Mouse (Mus musculus): ENCODE data around the gene Kif17.
"Not testable (repeated sequence)": the region's sequence is repeated elsewhere in the genome, so short reads cannot be mapped to it uniquely, and the experiment has no call there.

Gene Kif17

DNA sequence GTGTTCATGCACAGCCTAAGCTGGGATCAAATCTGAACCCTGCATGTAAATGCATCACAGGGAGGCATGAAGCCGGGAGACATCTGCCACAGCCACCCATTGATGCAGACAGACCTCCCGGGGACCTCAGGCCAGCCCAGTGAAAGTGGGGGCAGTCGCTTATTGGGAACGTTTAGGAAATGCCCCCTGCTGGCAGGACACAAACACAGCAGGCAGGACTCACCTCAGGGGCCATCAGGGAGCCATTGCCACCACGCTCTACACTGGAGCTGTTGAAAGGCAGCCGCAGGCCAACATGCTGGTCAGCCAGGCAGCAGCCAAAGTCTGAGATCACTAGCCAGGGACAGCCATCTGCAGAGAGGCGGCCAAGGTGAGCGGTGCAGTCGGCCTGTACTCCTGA, 65.5 kb downstream of the Kif17 start:
- DNase-seq: peak; percentile 39 to 51

DNA sequence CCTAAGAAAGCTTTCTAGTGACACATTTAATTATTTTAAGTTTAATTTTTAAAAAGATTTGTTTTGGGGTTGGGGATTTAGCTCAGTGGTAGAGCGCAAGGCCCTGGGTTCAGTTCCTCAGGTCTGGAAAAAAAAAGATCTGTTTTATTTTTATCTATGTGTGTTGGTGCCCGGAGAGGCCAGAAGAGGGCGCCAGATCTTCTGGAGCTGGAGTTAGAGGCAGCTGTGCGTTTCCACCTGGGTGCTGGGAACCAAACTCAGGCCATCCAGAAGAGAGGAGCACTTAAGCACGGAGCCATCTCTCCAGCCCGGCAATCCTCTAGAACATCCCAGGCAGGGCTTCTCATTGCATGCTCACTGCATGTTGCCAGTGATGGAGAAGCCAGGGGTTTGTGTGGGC, 66.1 kb downstream of the Kif17 start:
- no peak for DNase-seq

DNA sequence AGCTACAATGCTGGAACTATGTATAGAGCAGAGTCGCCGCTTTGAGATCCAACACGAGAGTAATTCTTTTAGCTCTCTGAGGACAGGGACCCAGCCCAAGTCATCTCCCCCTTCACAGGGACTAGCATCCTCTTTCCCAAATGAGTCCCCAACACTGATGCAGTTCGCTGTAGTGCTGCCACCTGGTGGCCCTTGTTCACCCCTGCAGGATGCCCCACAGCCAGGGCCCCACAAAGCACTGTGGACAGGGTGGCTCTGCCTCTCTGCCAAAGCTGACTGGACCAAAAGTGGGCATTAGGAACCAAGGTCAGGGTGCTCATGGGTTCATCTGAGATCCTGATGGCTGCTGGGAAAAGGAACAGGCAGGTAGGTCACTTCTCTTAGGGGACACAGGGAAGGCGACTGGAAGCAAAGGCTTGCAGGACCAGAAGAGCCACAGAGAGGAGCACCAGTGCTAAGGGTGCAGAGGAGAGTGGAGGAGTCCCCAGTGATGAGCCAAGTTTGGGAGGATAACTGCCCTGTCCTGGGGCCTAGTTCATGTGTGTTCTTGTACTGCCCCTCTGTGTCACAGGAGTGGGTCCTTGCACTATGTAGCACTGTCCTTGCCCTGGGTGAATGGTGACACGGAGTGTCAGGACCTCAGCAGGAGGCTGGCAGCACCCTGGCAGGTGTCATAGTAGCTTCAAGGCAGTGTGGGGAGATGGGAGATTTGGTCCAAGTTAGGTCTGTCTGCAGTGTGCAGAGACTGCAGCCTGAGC, 68.5 kb downstream of the Kif17 start:
- peak; percentile 78 to 81 for DNase-seq

DNA sequence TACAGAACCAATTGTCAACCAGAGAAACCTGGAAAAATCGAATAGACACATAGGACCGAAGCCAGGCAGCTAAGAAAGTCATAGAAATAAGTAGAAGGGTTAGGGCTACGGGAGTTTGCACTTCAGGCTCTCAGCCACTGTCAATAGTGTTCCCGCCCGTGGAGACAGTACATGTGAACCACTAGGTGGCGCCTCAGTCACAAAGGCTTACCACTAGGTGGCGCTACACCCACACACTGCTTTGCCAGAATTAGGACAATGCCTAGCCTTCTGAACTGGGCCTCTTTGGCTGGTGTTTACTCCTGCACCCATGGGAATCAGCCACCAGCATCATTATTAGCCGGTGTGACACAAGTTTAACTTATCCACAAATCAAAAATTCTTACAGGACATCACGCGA, 69.3 kb downstream of the Kif17 start:
- DNase-seq: peak; percentile 88 to 90

DNA sequence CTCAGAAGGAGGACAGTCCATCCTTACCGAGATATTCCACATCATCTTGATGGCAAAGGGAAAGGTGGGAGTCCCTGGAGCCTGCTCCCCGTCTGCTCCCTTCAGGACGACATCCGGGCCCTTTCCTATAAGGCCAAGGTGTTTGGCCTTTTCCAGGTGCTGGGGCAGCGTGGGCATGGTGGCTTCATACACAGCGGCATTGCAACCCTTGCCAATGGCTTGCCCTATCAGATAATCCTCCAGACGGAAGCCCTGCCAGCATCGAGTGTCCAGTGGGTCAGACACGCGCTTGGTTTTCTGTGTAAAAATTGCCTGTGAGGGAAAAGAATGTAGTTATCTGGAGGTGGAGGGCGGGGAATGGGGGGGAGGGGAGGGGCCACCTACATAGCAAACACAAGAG, 70.5 kb downstream of the Kif17 start:
- DNase-seq: no peak

DNA sequence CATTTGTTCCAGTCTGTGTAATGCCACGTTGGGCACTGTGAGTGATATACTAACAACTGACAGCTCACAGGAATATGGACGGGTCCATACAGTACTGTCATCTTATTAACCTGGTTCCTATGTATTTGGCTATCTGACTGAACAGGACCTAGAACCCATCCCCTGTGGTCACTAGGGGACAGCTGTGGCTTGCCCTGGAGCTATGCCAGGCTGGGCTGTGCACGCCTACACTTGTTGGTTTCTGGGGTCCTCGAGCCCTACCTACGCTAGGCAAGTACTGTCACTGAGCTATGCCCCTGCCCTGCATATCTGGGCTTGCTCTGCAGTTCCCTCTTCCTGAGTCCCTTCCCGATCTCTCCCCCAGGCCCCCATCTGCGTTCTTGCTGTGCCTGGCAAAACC, 71.3 kb downstream of the Kif17 start:
- DNase-seq: no peak

DNA sequence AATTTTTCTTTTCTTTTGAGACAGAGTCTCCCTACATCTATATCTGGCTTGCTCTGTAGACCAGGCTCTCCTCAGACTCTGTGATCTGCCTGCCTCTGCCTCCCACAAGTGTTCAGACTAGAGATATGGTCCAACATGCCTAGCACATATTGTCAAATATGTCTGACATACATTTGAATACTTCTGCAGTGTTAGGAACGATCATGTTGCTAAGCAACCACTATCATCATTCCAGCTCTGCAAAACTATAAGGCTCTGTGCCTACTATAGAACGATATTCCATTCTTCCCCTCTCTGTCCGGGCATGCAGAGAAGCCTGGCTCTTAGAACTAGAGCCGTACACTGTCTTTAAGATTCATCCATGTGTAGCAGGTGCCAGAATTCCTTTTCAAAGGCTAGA, 72.5 kb downstream of the Kif17 start:
- DNase-seq: no peak

DNA sequence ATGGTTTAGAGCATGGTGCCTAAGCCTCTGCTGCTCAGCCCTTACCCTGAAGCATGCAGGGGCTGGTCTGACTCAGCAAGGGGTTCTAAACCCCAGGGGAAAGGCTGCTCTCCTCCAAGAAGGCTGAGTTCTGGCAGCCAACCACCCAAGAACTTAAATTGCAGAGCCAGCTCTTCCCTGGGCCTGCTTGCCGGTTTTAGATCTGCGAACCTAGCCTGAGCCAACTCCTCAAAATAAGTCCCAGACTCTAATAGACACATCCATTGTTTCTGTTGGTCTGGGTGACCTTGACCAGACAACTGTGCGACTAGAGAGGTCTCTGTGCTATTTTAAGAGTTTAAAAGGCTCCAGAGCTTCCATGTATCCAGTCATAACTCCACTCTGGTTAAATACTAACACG, 73.5 kb downstream of the Kif17 start:
- no peak for DNase-seq

DNA sequence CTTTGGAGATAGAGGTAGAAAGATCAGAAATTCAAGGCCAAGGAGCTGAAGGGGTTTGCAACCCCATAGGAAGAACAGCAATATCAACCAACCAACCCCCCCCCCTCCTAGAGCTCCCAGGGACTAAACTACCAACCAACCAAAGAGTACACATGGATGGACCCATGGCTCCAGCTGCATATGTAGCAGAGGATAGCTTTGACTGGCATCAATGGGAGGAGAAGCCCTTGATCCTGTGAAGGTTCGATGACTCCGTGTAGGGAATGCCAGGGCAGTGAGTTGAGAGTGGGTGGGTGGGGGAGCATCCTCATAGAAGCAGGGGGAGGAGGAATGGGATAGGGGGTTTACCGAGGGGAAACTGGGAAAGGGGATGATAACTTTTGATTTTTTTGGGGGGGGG, 74.2 kb downstream of the Kif17 start:
- DNase-seq: no peak

DNA sequence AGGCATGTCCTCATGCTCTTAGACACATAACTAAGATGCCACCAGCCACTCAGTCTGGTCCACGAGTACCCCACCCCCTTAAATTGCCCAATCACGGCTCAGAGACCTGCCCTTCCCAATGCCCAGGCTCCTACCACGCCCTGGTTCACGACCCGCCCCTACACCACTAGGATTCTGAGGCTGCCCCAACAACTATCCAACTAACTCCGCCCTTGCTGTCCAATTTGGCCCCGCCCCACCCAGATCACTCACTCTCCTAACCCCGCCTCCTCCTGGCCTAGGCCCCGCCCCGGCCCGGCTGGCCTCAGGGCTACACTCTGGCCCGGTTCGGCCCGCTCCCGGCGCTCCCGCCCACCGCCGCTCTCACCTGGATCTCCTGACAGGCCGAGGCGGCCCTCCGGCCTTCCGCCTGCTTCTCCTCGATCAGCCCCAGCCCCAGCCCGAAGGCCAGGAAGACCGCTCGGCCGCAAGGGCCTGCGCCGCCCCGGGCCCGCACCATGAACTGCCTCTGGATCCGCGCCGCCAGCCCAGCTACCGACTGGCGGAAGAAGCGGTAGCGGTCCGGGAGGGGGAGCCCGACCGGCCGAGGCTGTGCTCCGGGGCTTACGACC, 75.3 kb downstream of the Kif17 start:
- DNase-seq: peak; percentile 98 to 99

DNA sequence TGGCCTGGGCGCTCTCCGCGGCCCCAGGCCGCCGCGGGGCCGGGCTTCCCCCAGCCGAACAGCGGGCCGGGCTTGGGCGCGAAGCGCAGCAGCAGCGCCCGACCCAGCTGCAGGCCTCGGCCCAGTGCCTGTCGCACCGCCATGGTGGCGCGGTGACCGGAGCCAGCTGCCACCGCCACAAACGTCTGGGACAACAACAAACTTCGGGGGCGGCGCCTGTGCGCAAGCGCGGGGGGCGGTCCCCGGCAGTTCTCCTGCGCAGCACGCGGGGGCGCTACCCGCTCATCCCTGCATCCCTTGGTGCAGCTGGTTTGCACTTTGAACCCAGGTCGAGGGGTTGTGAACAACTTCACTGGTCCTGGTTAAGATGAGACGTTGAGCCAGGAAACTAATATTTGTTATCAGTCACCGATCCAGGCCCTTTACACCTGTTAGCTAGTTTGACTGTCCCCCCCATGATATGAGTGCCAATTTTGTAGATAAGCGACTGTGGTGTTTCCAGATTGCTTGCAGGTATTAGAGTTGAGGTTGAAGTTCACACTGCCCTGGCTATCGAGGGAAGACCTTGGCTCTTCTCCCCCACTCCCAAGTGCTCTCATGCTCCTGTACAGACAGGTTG, 76.0 kb downstream of the Kif17 start, which contains the start of gene Pink1:
Gene Pink1, minus strand, starts transcription at position 231 of the 619 bp plus-strand sequence.
- DNase-seq: peak; percentile 93 to 96

DNA sequence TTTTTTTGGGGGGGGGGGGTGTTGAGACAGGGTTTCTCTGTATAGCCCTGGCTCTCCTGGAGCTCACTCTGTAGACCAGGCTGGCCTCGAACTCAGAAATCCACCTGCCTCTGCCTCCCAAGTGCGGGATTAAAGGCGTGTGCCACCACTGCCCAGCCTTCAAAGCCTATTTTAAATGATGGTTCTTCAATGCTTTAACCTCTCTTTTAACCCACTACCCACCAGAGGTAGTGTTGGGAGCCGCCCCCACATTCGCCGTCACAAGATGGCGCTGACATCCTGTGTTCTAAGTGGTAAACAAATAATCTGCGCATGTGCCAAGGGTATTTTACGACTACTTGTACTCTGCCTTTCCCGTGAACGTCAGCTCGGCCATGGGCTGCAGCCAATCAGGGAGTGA, 76.9 kb downstream of the Kif17 start:
- DNase-seq: not testable (repeated sequence)

DNA sequence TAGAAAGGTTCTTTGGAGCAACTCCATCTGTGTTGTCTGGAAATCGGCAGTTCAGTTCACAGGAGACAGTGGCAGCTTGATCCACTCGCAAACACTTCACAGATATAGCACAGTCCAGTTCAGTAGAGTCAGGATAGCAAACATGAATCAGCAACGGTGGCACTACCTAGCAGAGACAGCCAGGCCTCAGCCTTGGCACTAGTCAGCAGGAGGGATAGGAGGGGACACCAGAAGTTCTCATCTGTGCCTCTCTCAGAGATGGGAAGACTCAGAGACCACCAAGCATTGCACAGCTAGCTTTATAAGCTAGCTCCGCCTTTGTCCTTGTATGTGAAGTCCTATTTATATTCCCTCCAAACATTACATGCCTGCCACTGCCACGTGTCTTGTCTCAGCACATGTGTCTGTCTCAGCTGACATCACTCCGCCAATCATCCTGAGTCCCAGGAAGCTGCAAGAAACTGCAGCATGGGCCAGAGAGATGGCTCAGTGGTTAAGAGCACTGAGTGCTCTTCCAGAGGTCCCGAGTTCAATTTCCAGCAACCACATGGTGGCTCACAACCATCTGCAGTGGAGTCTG, 77.7 kb downstream of the Kif17 start:
- no peak for DNase-seq

DNA sequence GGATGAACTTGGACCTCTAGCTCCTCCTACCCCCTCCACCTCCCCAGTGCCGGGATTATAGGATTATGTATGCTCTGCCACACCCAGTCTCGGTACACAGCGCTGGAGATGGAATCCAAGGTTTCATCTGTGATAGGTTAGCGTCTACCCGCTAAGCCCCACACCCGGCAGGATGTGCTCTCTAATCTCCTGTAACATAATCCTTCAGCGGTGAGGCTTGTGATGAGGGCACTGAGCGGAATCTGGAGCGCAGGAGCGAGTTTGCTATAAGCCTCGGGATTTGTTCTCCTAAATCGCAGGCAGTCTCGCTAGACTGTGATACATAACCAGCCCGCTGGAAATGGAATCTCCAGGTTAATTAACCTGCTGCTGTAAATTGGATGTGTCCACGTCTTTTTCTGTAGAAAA, 80.0 kb downstream of the Kif17 start:
- no peak for DNase-seq

DNA sequence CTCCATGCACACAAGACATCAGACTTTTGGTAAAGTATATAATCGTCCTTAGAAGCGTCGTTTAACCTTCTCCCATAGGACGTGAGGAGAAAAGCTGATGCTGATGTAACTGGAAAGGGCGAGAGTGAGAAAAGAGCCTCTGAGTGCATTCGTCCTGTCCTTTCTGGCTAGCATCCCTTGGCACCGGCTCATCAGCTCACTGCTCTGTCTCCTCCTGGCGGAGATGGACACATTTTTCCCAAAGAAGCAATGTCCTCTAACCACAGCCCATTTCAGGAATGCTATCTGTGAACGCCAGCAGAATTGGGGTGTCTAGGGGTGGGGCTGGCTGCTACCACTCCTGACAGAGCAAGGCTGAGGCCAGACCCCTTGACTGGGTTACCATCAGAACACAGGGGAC, 81.4 kb downstream of the Kif17 start:
- no peak for DNase-seq

DNA sequence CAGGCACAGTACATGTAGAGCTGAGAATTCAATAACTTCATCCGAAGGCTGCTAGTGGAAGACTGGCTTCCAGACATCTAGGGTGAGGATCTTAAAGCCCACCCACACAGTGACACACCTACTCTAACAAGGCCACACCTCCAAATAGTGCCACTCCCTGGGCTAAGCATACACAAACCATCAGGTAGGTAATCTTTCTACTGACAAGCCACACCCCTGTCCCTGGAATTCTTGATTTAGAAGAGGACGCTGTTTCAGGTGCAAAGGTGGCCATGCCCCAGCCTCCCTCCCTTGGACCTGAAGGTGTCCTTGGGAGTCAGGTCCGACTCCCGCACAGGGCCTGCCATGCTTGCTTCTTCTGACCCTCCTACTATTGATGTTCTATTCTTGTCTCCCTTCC, 82.9 kb downstream of the Kif17 start:
- no peak for DNase-seq

DNA sequence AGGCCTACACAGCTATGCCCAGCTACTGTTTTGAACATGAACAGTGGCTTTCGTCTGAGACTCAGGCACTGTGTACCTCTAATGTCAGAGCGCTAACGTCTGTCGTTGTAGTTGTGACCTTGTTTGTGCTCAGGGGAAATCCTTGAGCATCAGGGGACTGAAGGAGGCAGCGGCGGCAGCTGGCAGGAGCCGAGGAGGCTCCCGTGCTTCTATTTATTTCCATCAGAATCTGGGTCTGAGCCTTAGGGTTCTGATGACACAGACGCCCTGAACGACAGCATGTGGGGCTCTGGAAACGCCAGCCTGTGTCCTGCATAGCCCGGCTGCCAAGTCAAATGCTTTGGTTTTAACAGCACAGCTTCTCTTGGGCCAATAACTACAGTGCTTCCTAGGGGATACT, 84.8 kb downstream of the Kif17 start:
- DNase-seq: no peak

DNA sequence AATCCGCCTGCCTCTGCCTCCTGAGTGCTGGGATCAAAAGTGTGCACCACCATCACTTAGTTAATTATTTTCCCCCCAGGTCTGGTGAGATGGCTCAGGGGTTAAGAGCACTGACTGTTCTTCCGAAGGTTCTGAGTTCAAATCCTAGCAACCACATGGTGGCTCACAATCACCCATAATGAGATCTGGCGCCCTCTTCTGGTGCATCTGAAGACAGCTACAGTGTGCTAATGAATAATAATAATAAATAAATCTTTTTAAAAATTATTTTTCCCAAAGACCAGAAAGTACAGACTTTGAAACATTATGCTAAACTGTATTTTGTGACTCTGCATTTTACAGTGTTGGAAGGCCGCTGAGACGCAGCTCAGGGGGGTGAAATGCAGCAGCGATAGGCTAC, 85.4 kb downstream of the Kif17 start:
- DNase-seq: no peak

DNA sequence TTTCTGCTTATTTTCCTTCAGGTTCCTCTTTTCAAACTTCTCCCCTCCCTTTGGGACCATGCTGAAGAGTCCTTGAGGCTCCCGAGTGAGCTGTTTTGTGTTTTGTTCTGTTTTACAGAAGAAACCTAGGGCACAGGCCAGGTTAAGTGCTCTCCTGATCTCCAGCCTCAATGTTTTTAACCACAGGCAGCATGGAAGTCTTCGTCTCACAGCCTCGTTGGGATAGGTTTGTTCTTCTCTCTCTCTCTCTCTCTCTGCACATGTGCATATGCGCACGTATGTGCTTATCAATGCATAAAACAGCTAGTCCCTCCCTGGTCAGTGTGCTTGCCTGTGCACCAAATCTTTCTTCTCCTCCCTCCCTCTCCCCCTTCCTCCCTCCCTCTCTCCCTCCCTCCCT, 86.6 kb downstream of the Kif17 start:
- DNase-seq: no peak

DNA sequence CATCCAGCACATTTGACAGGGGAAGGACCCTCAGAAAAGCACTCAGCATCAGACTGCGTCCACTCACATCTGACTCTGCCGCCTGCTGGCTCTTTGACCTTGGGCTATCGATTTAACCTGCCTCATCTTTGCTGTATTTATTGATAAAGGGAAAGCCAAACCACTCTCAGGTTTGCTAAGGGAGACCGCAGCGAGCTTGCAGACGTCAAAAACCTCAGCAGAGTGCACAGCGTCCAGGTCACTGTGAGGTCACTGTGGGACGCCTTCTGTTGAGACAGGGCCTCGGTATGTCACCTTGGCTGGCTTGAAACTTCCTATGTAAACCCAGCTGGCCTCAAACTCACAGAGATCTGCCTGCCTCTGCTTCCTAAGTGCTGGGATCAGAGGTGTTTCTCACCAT, 87.1 kb downstream of the Kif17 start:
- no peak for DNase-seq

DNA sequence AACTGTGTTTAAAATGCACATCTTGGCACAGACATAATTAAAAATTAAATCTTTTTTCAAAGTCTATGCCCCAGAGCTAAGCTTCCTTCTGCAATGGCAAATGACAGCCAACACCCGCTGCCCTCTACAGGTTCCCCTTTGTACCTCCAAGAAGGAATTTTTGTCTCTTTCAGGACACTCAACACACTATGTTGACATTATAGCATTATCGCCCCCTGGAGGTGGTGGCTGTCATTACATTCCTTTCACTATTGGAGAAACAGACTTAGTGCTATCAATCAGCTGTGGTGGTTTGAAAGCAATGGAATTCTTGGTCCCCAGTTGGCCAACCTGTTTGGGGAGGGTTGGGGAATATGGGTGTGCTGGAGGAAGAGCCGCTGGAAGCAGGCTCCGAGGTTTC, 89.7 kb downstream of the Kif17 start:
- peak; percentile 66 to 73 for DNase-seq

DNA sequence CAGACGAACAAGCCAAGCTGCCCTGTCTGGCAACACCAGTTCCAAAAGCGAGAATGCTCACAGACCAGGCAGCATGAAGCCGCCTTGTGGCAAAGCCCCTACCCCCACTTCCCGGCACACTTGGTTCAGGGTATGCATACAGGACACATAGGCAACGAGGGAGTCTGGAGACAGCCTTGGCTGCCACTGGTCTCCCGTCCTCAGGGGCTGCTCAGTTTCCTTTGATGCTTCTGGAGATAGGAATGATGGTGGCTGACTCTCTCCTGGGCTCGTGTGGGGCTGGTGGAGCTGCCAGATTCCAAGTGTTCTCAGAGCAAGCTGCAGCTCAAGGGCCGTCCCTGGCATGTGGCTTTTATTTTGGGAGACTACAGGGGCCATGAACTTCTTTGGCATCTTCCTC, 91.2 kb downstream of the Kif17 start:
- no peak for DNase-seq

DNA sequence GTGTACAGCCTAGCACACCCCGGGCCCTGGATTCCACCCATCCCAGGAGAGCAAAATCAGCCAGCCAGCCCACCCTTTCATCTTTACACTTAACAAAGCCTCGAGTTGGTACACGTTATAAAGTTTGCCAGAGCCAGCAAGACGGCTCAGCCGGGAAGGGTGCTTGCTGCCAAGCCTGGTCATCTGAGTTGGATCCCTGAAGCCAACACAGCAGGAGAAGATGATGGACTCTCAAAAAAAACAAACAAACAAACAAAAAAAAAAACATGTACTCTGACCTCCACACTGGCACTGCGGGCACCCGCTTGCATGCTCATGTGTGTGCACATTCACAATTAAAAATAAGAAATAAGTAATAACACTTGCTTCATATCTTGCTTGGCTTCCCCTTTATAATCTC, 91.8 kb downstream of the Kif17 start:
- no peak for DNase-seq

DNA sequence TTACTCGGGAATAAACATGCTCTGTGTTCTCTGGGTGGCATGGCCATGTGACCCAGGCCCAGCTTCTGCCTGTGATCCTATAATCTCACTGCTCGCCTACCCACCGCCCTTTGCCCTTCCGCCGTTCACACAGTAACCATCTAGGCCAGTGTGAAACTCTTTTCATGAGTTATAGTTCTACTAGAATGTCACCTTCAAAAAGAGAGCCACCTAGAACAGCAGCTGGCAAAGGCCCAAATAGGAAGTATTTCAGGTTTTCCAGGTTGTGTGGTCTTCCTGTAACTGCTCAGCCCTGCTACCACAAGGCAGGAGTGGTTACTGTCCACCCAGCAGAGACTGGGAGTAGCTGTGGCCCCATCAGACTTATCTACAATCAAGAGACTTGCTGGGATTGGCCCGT, 92.5 kb downstream of the Kif17 start:
- peak; percentile 47 to 73 for DNase-seq
